Mouse (Mus musculus) small intestine, adult 2 months (tissue): Measurements from ENCODE around the gene Cilp. TPM values are rescaled to one million over a fixed set of nuclear protein-coding genes. Genes with fewer than 3 reads are reported as not detected.

ENCODE experiments used
- H3K27ac ChIP-seq: fragments of 200-500 bp; 2 replicates; pipeline ENCODE4 v1.5.1; 2012; ENCODE audit warnings: low read depth, low read length, control low read depth, inconsistent platforms; ENCODE audit not compliant: insufficient read depth
- H3K27me3 ChIP-seq: fragments of 200-500 bp; 2 replicates; pipeline ENCODE4 v1.6.1; 2012; ENCODE audit warnings: mild to moderate bottlenecking, moderate library complexity, low read length, inconsistent platforms; ENCODE audit not compliant: control insufficient read depth, insufficient read depth
- H3K36me3 ChIP-seq: fragments of 200-500 bp; 2 replicates; pipeline ENCODE4 v1.6.1; 2012; ENCODE audit warnings: mild to moderate bottlenecking, low read length, control low read depth, inconsistent platforms; ENCODE audit not compliant: control insufficient read depth, insufficient read depth
- H3K4me1 ChIP-seq: fragments of 200-500 bp; 2 replicates; pipeline ENCODE4 v1.6.1; 2012; ENCODE audit warnings: low read length, inconsistent platforms, mixed read lengths; ENCODE audit not compliant: control insufficient read depth, insufficient read depth, insufficient read length
- H3K4me3 ChIP-seq: fragments of 200-500 bp; 2 replicates; pipeline ENCODE4 v1.5.1; 2012; ENCODE audit warnings: low read depth, mild to moderate bottlenecking, control low read depth, inconsistent platforms, low read length, moderate library complexity
- CTCF ChIP-seq: fragments of 200-500 bp; IDR thresholded peaks from 2 replicates; pipeline ENCODE4 v1.5.1; 2012; ENCODE audit warnings: low read depth, mild to moderate bottlenecking, control low read depth, inconsistent platforms, low read length, moderate library complexity, mixed read lengths; ENCODE audit not compliant: insufficient replicate concordance, insufficient read length; ENCODE audit errors: extremely low read depth
- POLR2A ChIP-seq: fragments of 200-500 bp; IDR thresholded peaks from 2 replicates; pipeline ENCODE4 v1.6.1; 2012; ENCODE audit warnings: low read depth, mild to moderate bottlenecking, control low read depth, inconsistent platforms, low read length, moderate library complexity
- WGBS: fragments of 180-500 bp; shearing (Covaris S2); methylation state at CpG from one replicate; pipeline ENCODE4 v1.1.7; 2018; 5-methylcytosine and 5-hydroxymethylcytosine counted together
- polyA plus RNA-seq: library from polyadenylated mRNA; depleted of rRNA; stranded (reverse); fragments of >200 nt; gene quantifications from 2 replicates; pipeline ENCODE4 v1.2.3, GENCODE M21; 2012

Cilp gene
- polyA plus RNA-seq, 1 experiment: 1.7 TPM

DNA sequence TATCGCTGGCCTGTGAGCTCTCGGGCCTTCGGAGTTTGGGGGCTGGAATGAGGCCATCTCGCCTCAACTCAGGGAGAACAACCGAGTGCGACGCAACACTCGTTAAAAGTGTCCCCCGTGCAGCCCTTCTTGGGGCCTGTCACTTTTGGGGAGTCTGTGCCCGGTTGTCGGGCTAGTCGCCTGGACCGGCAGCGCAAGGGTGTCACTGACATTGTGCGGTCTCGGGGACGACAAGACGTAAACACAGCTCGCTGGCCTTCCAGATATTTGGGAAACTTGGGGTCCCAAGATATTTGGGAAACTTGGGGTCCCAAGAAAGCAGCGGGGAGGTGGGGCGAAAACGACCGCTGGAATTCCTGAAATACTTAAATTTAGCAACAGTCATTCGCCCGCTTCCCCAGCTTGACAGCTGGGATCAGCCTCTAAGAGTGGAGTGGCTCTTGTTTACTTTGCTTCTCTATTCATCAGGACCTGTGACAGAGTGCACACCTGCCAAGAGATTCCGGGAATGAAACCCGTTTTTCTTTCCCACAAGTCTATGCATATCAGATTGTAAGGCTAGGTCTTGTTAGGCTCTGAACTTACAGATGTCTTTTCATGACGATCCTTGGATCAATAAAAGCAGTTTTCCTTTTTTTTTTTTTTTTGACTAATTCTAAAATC is 29.9 kb downstream of the Cilp start:
- Histone ChIP-seq H3K36me3 (peaks cover 6% of the 10 kb centered on the region), H3K27ac (peak overlapping the region; percentile 54), H3K27me3 (no peaks in the 10 kb centered on the region), H3K4me3 (peak overlapping the region; percentile 87), H3K4me1 (no peaks in the 10 kb centered on the region; the same call in 1 of the 2 replicates)
- TF ChIP-seq POLR2A (no peak), CTCF (no peak)
- 1% methylated on average over 28 of the region's 28 CpGs for WGBS

GRCm38 (mm10) chr9:65297056-65297455 is 32.1 kb downstream of the Cilp start:
- Histone ChIP-seq H3K36me3 (peaks cover 16% of the 10 kb centered on the region), H3K4me1 (no peaks in the 10 kb centered on the region; the same call in 1 of the 2 replicates), H3K27me3 (no peaks in the 10 kb centered on the region), H3K27ac (no peak overlapping the region), H3K4me3 (no peak overlapping the region)
- WGBS: 69% methylated on average over 2 of the region's 2 CpGs
- TF ChIP-seq CTCF (no peak), POLR2A (no peak)

DNA sequence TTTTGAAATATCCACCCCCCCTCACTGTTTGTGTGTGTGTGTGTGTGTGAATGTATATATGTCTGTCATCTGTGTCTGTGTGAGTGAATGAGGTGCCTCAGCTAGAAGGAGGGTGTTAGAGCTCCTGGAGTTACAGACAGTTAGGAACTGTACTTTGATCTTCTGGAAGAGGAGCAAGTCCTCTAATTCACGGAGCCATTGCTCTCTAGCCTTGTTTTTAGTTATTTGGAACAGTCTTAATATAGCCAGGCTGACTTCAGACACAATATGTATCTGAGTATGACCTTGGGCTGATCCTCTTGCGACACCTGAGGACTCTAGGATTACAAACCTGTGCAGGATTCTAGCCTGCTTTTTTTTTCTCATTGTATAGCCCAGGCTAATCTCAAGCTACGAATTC is 33.8 kb downstream of the Cilp start:
- Histone ChIP-seq H3K27ac (no peak overlapping the region), H3K4me3 (no peak overlapping the region), H3K4me1 (peaks cover 4% of the 10 kb centered on the region; the same call in 1 of the 2 replicates), H3K36me3 (peaks cover 29% of the 10 kb centered on the region), H3K27me3 (no peaks in the 10 kb centered on the region)
- 69% methylated on average over 3 of the region's 3 CpGs for WGBS
- TF ChIP-seq CTCF: no peak
- no peak for TF ChIP-seq POLR2A

- Histone ChIP-seq H3K4me3 (no peak overlapping the region), H3K27me3 (no peaks in the 10 kb centered on the region), H3K36me3 (peaks cover 31% of the 10 kb centered on the region), H3K27ac (no peak overlapping the region), H3K4me1 (peaks cover 6% of the 10 kb centered on the region; the same call in 1 of the 2 replicates)
- WGBS: 96% methylated on average over 7 of the region's 7 CpGs
- TF ChIP-seq CTCF (no peak), POLR2A (no peak)
Measured at GRCm38 (mm10) chr9:65299650-65300049, 34.7 kb downstream of the Cilp start.

- 42% methylated on average over 4 of the region's 4 CpGs for WGBS
- H3K4me3 ChIP-seq: no peak overlapping the region
- H3K36me3 ChIP-seq: peaks cover 37% of the 10 kb centered on the region
- peaks cover 6% of the 10 kb centered on the region; the same call in 1 of the 2 replicates for H3K4me1 ChIP-seq
- peak overlapping the region; percentile 71 for H3K27ac ChIP-seq
- TF ChIP-seq CTCF (no peak), POLR2A (no peak)
- no peaks in the 10 kb centered on the region for H3K27me3 ChIP-seq
Measured at GRCm38 (mm10) chr9:65302327-65302983, 37.5 kb downstream of the Cilp start.

DNA sequence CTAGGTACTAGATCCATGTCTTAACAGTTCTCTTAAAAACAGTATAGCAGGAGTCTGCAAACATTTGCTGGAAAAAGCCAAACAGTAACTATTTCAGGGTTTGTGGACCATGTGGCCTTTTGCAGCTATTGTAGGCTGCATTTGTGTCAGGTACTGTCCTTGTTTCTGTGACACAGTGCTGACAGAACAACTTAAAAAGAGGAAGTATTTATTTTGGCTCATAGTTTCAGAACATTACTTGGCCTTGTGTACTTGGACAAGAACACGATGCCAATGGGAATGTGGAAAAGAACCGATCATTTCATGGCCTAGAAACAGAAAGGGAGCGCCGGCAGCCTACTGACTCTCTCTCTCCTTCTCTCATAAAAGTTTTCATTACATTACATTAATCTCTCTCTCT is 38.6 kb downstream of the Cilp start:
- H3K36me3 ChIP-seq: peaks cover 40% of the 10 kb centered on the region
- TF ChIP-seq POLR2A (no peak), CTCF (no peak)
- WGBS: 84% methylated on average over 4 of the region's 4 CpGs
- no peak overlapping the region for H3K27ac ChIP-seq
- H3K4me3 ChIP-seq: no peak overlapping the region
- no peaks in the 10 kb centered on the region for H3K27me3 ChIP-seq
- H3K4me1 ChIP-seq: peaks cover 6% of the 10 kb centered on the region; the same call in 1 of the 2 replicates

DNA sequence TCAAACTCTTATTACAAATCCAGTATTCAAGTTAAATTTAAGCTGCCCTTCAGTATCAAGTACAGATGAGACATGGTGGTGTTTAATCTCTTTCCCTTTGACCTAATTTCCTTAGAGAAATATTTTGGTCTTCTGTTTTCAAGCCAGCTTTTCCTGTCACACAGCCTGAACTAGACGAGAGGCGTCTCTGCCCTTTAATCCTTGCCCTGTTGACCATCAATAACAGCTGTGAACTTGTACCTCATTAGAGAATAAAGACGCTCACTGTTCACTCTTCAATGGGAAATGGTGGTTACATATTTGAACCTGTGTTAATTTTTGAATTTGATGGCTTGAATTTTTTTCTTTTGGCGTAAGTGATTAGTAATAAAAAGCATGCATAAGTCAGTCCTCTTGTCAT is 39.3 kb downstream of the Cilp start:
- TF ChIP-seq POLR2A: no peak
- no peak for TF ChIP-seq CTCF
- H3K4me1 ChIP-seq: peaks cover 6% of the 10 kb centered on the region; the same call in 1 of the 2 replicates
- WGBS: 45% methylated on average over 4 of the region's 4 CpGs
- no peak overlapping the region for H3K4me3 ChIP-seq
- no peaks in the 10 kb centered on the region for H3K27me3 ChIP-seq
- peaks cover 44% of the 10 kb centered on the region for H3K36me3 ChIP-seq
- H3K27ac ChIP-seq: no peak overlapping the region
